Mouse (Mus musculus) hindbrain, embryonic 14.5 days (tissue): Measurements from ENCODE around the gene Trim46. TPM values are rescaled to one million over a fixed set of nuclear protein-coding genes. Genes with fewer than 3 reads are reported as not detected.

Source experiments
- ATAC-seq: fragments of 200-750 bp; cut with Nextera tagmentation; 2 replicates; pipeline ENCODE4 v1.8.0; 2017; ENCODE audit warnings: moderate number of reproducible peaks, mild to moderate bottlenecking, moderate TSS enrichment, moderate library complexity; ENCODE audit not compliant: low FRiP score
- DNase-seq: peaks from one replicate; pipeline ENCODE4 v3.0.0-alpha.2; 2015; ENCODE audit warnings: low spot score
- H3K27ac ChIP-seq: fragments of 300-500 bp; sonication (generic); 2 replicates; pipeline ENCODE4 v1.5.1; 2014; ENCODE audit warnings: mild to moderate bottlenecking, moderate library complexity
- H3K27me3 ChIP-seq: fragments of 300-500 bp; sonication (generic); 2 replicates; pipeline ENCODE4 v1.6.1; 2014; ENCODE audit warnings: mild to moderate bottlenecking, low read length, mixed read lengths; ENCODE audit not compliant: control insufficient read depth, insufficient read depth
- H3K36me3 ChIP-seq: fragments of 300-500 bp; sonication (generic); replicated peaks from 2 replicates; pipeline ENCODE4 v1.6.1; 2014; ENCODE audit not compliant: control insufficient read depth, insufficient read depth
- H3K4me1 ChIP-seq: fragments of 300-500 bp; sonication (generic); replicated peaks from 2 replicates; pipeline ENCODE4 v1.6.1; 2014; ENCODE audit warnings: antibody characterized with exemption, low read length, mixed read lengths; ENCODE audit not compliant: control insufficient read depth, insufficient read depth
- H3K4me2 ChIP-seq: fragments of 300-500 bp; sonication (generic); replicated peaks from 2 replicates; pipeline ENCODE4 v1.6.1; 2014; ENCODE audit warnings: mild to moderate bottlenecking, moderate library complexity
- H3K4me3 ChIP-seq: fragments of 300-500 bp; sonication (generic); replicated peaks from 2 replicates; pipeline ENCODE4 v1.5.1; 2014; ENCODE audit warnings: mild to moderate bottlenecking, low read length
- H3K9ac ChIP-seq: fragments of 300-500 bp; sonication (generic); 2 replicates; pipeline ENCODE4 v1.6.1; 2014
- H3K9me3 ChIP-seq: fragments of 300-500 bp; sonication (generic); 2 replicates; pipeline ENCODE4 v1.6.1; 2016; ENCODE audit warnings: low read length; ENCODE audit not compliant: control insufficient read depth
- WGBS: fragments of 180-500 bp; shearing (Covaris S2); extraction: QIAGEN DNeasy Blood & Tissue Kit; methylation state at CpG from one replicate; pipeline ENCODE4 v1.1.7; 2014; 5-methylcytosine and 5-hydroxymethylcytosine counted together
- polyA plus RNA-seq: library from polyadenylated mRNA; unstranded; fragments of >200 nt; fragmentation: Nextera tagmentation; extraction: Ambion mirVana; gene quantifications from 2 replicates; pipeline ENCODE4 v1.2.1, GENCODE M21; 2014

Gene Trim46
- polyA plus RNA-seq = 65.8 and 66.5 TPM in 2 replicates

DNA sequence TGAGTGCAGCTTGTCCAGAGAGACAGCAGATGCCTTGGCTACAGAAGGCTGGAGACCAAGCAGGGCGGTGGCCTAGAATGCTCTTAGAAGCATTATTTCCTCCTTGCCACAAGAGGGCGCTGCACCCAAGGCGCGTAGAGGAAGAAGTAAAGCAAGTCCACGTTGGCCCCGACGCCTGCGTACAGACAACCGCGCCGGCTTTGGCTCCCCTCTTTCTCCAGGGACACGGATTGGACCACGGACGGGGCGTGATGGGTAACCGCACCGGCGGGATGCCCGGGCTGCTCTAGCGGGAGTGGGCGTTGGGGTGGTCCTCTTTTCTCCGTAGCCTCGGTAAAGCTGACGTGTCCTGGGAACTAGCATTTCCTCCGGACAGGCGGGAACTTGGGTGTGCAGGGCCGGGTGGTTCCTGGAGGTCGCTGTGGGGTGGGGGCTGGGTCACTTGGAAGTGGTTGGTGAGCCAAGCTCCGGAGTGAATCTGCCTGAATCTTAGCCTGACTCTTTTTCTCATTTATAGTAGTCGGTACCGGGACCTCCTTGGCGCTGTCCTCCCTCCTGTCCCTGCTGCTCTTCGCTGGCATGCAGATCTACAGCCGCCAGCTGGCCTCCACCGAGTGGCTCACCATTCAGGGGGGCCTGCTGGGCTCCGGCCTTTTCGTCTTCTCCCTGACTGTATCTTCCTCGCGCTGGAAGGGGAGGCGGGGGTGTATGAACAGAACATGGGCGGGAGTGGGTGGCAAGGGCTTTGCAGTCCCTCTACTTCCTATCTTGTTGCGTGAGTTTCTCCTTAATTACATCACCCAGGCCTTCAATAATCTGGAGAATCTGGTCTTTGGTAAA, at the start of gene Trim46:
TSS of gene Trim46 (minus strand) at position 49 of the 840 bp plus-strand sequence.
- Histone ChIP-seq H3K36me3 (peaks cover 26% of the 10 kb centered on the region), H3K4me1 (peaks cover 27% of the 10 kb centered on the region), H3K4me2 (peak within 1 kb of the TSS; percentile 79), H3K9ac (peak within 1 kb of the TSS; percentile 67), H3K4me3 (peak within 1 kb of the TSS; percentile 62), H3K9me3 (no peaks in the 10 kb centered on the region), H3K27ac (peak within 1 kb of the TSS; percentile 94), H3K27me3 (no peaks in the 10 kb centered on the region)
- ATAC-seq (peak; percentile 68), DNase-seq (peak; percentile 91)
- WGBS = under 1% methylated on average over 42 of the region's 42 CpGs

GRCm38 (mm10) chr3:89295685-89296230, 49.6 kb upstream of the Trim46 start:
- Histone ChIP-seq H3K27ac (no peak overlapping the region), H3K4me1 (no peaks in the 10 kb centered on the region), H3K4me3 (no peak overlapping the region), H3K4me2 (no peak overlapping the region), H3K9me3 (no peaks in the 10 kb centered on the region), H3K9ac (no peak overlapping the region), H3K27me3 (peaks cover 7% of the 10 kb centered on the region; the same call in 1 of the 2 replicates), H3K36me3 (no peaks in the 10 kb centered on the region)
- WGBS = 84% methylated on average over 8 of the region's 8 CpGs
- no peak for DNase-seq
- no peak for ATAC-seq

GRCm38 (mm10) chr3:89294195-89294594, 48.1 kb upstream of the Trim46 start:
- WGBS = 81% methylated on average over 5 of the region's 5 CpGs
- Histone ChIP-seq H3K36me3 (no peaks in the 10 kb centered on the region), H3K27me3 (no peaks in the 10 kb centered on the region), H3K4me2 (no peak overlapping the region), H3K9me3 (no peaks in the 10 kb centered on the region), H3K27ac (no peak overlapping the region), H3K4me1 (no peaks in the 10 kb centered on the region), H3K9ac (no peak overlapping the region), H3K4me3 (no peak overlapping the region)
- DNase-seq = no peak
- no peak for ATAC-seq

DNA sequence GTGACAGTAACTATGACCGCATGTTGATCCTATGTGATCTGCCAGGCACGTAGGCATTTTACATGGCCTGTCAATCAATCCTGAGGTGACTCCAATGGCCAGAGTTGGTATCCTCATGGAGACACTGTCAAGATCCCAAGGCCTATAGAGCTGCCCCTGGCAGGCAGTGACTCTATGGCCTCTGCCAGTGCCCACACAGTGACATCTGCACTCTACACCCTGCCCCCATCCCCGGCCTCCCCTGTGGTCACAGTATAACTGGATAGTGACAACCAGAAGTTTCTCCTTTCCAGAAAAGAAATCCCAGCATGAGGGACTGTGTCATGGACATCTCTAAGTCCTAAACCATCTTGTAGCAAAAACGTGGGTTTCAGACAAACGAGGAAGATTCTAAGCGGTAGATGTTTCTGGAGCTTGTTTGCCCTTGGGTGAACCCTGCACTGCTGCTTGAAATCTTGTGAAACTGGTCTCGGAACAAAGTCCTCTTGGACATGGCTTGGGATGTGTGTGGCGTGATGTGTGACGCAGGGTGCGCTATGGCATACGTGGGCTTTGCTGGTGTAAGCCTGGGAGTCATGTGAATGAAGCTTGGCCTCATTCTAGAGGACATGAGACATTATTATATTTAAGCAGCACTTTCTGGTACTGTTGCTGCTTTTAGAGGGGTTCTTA, 47.3 kb upstream of the Trim46 start:
- Histone ChIP-seq H3K4me2 (no peak overlapping the region), H3K27me3 (no peaks in the 10 kb centered on the region), H3K36me3 (no peaks in the 10 kb centered on the region), H3K9ac (no peak overlapping the region), H3K27ac (no peak overlapping the region), H3K9me3 (no peaks in the 10 kb centered on the region), H3K4me3 (no peak overlapping the region), H3K4me1 (no peaks in the 10 kb centered on the region)
- 92% methylated on average over 11 of the region's 11 CpGs for WGBS
- ATAC-seq = no peak
- DNase-seq = no peak

DNA sequence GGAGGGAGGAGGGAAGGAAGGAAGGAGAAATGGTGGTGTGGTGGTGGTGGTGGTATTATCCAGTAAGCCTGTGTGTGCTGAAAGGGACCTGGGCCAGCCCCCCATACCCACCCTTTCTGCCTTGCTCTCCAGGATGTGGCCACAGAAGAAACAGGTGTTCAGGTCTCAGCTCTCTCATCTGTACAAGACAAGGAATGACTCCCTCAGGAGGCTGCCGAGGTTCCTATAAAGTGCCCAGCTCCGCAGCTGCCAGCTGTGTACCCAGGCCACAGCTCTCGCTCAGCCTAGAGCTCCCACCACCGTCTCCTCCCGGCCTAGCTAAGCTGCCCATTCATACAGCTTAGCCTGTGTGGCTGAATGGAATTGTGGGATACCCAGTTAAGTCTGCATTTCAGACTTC, 46.2 kb upstream of the Trim46 start:
- no peaks in the 10 kb centered on the region for H3K27me3 ChIP-seq
- no peak overlapping the region for H3K4me2 ChIP-seq
- 64% methylated on average over 5 of the region's 5 CpGs for WGBS
- DNase-seq = no peak
- no peaks in the 10 kb centered on the region for H3K36me3 ChIP-seq
- H3K27ac ChIP-seq = no peak overlapping the region
- H3K4me3 ChIP-seq = no peak overlapping the region
- ATAC-seq = no peak
- no peak overlapping the region for H3K9ac ChIP-seq
- no peaks in the 10 kb centered on the region for H3K9me3 ChIP-seq
- H3K4me1 ChIP-seq = no peaks in the 10 kb centered on the region

- Histone ChIP-seq H3K4me3 (no peak overlapping the region), H3K4me2 (no peak overlapping the region), H3K36me3 (no peaks in the 10 kb centered on the region), H3K27ac (no peak overlapping the region), H3K27me3 (no peaks in the 10 kb centered on the region), H3K9ac (no peak overlapping the region), H3K9me3 (no peaks in the 10 kb centered on the region), H3K4me1 (no peaks in the 10 kb centered on the region)
- 81% methylated on average over 10 of the region's 10 CpGs for WGBS
- ATAC-seq = no peak
- no peak for DNase-seq
These were observed 45.8 kb upstream of the Trim46 start for GRCm38 (mm10) chr3:89291874-89292273.

GRCm38 (mm10) chr3:89288503-89288928, 42.4 kb upstream of the Trim46 start:
- ATAC-seq (no peak), DNase-seq (no peak)
- H3K36me3 ChIP-seq = no peaks in the 10 kb centered on the region
- no peaks in the 10 kb centered on the region for H3K27me3 ChIP-seq
- no peak overlapping the region for H3K4me2 ChIP-seq
- H3K4me1 ChIP-seq = no peaks in the 10 kb centered on the region
- H3K27ac ChIP-seq = no peak overlapping the region
- WGBS = 54% methylated on average over 7 of the region's 7 CpGs
- H3K4me3 ChIP-seq = no peak overlapping the region
- H3K9ac ChIP-seq = no peak overlapping the region
- H3K9me3 ChIP-seq = no peaks in the 10 kb centered on the region

GRCm38 (mm10) chr3:89287286-89287685, 41.2 kb upstream of the Trim46 start:
- 0 out of 2 replicates have a peak, but pooled peaks cover 2% of the 10 kb centered on the region for H3K27me3 ChIP-seq
- ATAC-seq = no peak
- WGBS = 73% methylated on average over 5 of the region's 5 CpGs

GRCm38 (mm10) chr3:89285526-89285925, 39.4 kb upstream of the Trim46 start:
- DNase-seq = no peak

More at GRCm38 (mm10) chr3:89287286-89287685, 41.2 kb upstream of the Trim46 start:
- no peak overlapping the region for H3K27ac ChIP-seq
- H3K36me3 ChIP-seq = no peaks in the 10 kb centered on the region
- DNase-seq = no peak
- no peak overlapping the region for H3K9ac ChIP-seq
- H3K4me3 ChIP-seq = no peak overlapping the region
- H3K4me1 ChIP-seq = no peaks in the 10 kb centered on the region
- H3K4me2 ChIP-seq = no peak overlapping the region
- H3K9me3 ChIP-seq = no peaks in the 10 kb centered on the region

More at GRCm38 (mm10) chr3:89285526-89285925, 39.4 kb upstream of the Trim46 start:
- 37% methylated on average over 2 of the region's 2 CpGs for WGBS
- H3K4me2 ChIP-seq = no peak overlapping the region
- H3K4me1 ChIP-seq = peaks cover 11% of the 10 kb centered on the region; the same call in 1 of the 2 replicates
- H3K9ac ChIP-seq = no peak overlapping the region
- no peak for ATAC-seq
- no peaks in the 10 kb centered on the region for H3K9me3 ChIP-seq
- H3K27ac ChIP-seq = no peak overlapping the region
- no peaks in the 10 kb centered on the region for H3K36me3 ChIP-seq
- peaks cover 15% of the 10 kb centered on the region for H3K27me3 ChIP-seq
- H3K4me3 ChIP-seq = no peak overlapping the region
